Mouse (Mus musculus) lung, postnatal 0 days (tissue): ENCODE data around the gene Umad1.
A peak's percentile ranks its signal among the peaks of the same experiment; 100 is the strongest.

Experiments used
- CTCF ChIP-seq: IDR thresholded peaks from 2 replicates; pipeline ENCODE4 v1.5.1; 2016; ENCODE audit warnings: antibody characterized with exemption, mild to moderate bottlenecking
- EP300 ChIP-seq: IDR thresholded peaks from 2 replicates; pipeline ENCODE4 v1.6.1; 2016; ENCODE audit warnings: antibody characterized with exemption, mild to moderate bottlenecking, control low read depth

- TF ChIP-seq CTCF = no peak
- peak; percentile 66 for TF ChIP-seq EP300
Observed at GRCm38 (mm10) chr6:8467667-8468337, 208.7 kb downstream of the Umad1 start.
